Mouse (Mus musculus) liver, embryonic 18 days (tissue): ENCODE data around the gene Themis. TPM values are rescaled to one million over a fixed set of nuclear protein-coding genes. Genes with fewer than 3 reads are reported as not detected.

Experiments used
- polyA plus RNA-seq: library from polyadenylated mRNA; depleted of rRNA; stranded (reverse); fragments of >200 nt; gene quantifications from 2 replicates; pipeline ENCODE4 v1.2.3, GENCODE M21; 2012; rRNA removed

Gene Themis
- 0.01 TPM in 1 of 2 replicates, not detected in the other for polyA plus RNA-seq

GRCm38 (mm10) chr10:28668261-28668660, at the start of gene Themis:
TSS of gene Themis (plus strand) at chr10:28668360.

